Mouse (Mus musculus): ENCODE results near the gene Hmcn2.

The Hmcn2 gene

GRCm38 (mm10) chr2:31420914-31421313, 106.7 kb downstream of the Hmcn2 start:
- DNase-seq = no peak

- DNase-seq = no peak
These were observed 108.4 kb downstream of the Hmcn2 start for GRCm38 (mm10) chr2:31422576-31422975.

GRCm38 (mm10) chr2:31431477-31431876, 117.3 kb downstream of the Hmcn2 start:
- DNase-seq = no peak

DNA sequence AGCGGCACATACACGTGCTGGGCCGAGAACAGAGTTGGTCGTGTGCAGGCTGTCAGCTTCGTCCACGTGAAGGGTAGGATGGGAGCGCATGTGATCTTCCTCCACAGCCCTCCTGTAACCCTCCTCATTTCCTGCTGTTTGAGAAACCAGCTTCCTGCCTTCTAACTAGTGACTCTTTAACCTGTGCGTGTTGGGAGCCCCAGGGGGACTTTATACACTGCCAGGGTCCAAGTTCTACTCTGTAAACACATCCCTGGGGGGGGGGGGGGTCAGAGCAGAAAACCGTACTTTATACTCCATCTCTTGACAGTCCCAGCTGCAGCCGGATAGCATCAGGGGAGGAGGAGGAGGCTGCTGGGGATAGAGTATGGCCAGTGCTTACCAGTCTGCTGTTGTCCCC, 120.5 kb downstream of the Hmcn2 start:
- DNase-seq = no peak

GRCm38 (mm10) chr2:31435567-31435966, 121.4 kb downstream of the Hmcn2 start:
- no peak for DNase-seq

GRCm38 (mm10) chr2:31437480-31438245, 123.4 kb downstream of the Hmcn2 start:
- DNase-seq = no peak

DNA sequence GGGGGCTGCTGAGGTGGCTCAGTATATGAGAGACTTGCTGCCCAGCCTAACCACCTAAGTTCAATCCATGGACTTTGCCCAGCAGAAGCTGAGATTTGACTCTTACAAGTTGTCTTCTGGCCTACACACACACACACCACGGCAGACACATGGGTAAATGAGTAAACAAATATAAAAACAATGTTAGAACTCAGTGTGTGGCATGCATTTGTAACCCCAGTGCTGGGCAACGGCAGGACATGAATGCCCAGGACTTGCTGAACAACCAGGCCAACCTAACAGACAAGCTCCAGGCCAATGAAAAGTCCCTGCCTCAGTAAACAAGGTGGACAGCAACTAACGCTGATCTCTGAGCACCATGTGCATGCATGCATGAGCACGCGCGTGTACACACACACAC, 125.4 kb downstream of the Hmcn2 start:
- DNase-seq = no peak

DNA sequence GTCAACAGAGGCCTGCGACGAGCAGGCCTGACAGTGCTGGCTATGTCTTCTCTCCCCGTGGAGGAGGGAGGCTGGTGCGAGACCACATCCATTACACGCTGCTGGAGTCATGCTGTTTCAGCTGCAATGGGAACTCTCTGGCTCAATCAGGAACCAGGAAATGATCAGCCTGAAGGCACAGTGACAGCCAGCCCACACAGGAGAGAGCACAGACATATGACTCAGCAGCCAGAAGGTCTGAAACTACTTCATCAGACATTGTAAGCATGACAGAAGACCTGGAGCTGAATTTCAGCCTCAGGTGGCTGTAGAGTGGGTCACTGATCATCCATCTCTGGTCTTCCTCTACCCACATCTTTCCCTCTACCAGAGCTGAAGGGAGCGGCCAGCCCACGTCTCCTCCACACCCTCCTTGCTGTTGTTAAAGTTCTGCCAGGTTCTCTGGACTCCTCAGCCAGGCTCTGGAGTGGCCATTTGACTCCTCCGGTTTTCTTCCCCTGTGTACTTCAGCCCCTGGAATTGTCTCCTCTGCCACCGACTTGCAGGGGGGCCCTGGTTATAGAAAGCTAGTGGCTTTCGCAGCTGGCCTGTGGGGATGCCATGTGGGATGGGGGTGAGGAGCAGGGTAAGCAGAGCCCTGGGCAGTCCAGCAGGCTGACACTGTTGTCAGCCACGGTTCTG, 128.4 kb downstream of the Hmcn2 start:
- no peak for DNase-seq

DNA sequence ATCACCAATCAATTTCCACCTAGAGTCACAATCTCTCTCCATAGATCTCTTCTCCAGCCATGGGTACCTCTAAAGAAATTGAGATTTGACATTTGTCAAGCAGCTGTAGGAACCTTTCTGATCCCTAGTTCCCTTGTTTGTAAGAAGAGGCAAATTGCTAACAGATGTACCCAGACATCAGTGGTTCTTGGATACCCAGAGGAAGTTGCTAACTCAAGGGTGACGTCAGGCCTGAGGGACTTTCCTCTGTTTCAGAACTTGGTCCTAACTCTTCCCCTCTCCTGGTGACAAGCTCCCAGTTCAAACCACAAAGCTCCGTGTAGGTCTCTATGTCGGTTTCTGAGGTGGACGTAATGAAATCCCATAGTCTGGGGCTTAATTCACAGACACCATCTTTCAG, 131.8 kb downstream of the Hmcn2 start:
- no peak for DNase-seq

DNA sequence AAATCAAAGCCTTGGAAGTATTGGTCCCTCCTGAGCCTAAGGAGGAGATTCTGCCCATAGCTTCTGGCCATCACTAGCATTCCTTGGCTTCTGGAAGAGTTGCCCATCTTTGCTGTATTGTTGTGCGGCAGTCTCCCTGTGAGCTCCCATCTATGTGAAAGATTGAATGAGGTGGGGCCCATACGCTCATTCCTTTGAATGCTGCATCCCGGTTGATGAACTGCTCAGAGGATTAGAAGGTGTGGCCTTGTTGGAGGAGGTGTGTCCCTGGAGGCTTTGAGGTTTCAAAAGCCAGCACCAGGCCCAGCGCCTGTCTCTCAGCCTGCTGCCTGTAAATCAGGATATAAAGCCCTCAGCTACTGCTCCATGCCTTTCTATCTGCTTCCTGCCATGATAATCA, 132.2 kb downstream of the Hmcn2 start:
- no peak for DNase-seq

DNA sequence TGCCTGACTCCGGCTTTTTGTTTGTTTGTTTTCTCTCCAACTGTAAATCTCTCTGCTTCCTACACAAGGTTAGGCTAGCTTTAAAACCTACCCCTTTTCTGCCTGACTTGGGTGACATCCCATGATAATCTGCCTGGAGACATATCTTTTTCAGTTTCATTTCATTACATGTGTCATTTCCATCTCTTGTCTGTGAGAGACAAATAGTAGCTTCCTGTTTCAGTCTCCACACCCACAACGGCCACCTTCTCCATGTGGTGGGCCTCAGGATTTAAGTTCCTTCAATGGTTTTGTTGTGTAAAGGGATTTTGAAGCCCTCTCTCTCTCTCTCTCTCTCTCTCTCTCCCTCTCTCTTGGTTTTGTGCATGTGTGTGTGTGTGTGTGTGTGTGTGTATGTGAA, 133.3 kb downstream of the Hmcn2 start:
- DNase-seq = no peak

- no peak for DNase-seq
These were observed 134.7 kb downstream of the Hmcn2 start for GRCm38 (mm10) chr2:31448756-31449440.

DNA sequence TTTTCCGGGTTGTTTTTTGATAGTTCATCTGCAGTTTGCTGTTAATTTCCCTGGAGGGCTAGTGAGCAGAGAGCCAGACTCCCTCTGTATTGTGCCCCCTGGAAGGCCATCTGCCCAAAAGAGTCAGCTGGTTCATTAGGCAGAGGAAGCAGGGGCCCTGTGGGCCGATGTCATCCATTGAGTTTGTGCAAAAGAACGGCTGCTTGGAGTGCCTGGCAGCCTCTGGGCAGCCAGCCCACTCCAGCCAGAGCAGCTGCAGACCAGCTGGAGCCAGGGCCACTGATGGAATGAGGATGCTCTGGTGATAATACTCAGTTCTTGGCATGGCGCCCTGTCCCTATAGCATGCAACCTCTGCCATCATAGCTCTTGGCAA, 135.2 kb downstream of the Hmcn2 start:
- DNase-seq = peak; percentile 16

GRCm38 (mm10) chr2:31449902-31450301, 135.7 kb downstream of the Hmcn2 start:
- DNase-seq = no peak

DNA sequence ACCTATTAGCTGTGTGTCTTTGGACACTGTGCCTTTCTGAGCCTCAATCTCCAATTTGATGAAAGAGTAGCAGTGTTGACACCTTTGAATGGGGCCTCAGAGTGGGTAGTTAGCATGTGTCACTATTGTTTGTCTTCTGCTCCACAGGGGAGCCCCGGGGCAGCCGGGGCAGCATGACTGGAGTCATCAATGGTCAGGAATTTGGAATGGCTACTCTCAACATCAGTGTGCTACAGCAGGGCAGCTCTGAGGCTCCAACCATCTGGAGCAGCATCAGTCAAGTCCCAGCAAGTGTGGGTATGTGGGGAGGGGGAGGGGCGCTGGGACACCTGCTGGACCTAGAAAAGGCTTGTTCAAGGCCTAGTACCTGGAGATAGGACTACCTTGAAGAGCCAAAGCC, 136.4 kb downstream of the Hmcn2 start:
- no peak for DNase-seq

- no peak for DNase-seq
These were observed 137.3 kb downstream of the Hmcn2 start for GRCm38 (mm10) chr2:31451530-31451929.

DNA sequence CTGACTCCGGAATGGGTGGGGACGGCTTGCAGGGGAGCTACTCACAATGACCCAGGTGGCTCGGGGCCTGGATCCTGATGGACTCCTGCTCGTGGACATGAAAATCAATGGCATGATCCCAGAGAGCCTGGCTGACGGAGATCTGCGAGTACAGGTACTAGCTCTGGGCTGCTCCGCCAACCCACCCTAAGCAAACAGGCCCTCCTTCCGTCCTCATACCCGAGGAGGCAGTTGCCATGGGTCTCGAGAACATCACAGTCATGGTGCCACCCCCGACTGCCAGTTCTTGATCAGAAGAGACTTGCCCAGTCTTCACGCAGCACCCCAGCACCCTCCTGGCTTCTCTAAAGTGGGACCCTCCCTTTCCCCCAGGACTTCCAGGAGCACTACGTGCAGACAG, 138.8 kb downstream of the Hmcn2 start:
- DNase-seq = no peak

DNA sequence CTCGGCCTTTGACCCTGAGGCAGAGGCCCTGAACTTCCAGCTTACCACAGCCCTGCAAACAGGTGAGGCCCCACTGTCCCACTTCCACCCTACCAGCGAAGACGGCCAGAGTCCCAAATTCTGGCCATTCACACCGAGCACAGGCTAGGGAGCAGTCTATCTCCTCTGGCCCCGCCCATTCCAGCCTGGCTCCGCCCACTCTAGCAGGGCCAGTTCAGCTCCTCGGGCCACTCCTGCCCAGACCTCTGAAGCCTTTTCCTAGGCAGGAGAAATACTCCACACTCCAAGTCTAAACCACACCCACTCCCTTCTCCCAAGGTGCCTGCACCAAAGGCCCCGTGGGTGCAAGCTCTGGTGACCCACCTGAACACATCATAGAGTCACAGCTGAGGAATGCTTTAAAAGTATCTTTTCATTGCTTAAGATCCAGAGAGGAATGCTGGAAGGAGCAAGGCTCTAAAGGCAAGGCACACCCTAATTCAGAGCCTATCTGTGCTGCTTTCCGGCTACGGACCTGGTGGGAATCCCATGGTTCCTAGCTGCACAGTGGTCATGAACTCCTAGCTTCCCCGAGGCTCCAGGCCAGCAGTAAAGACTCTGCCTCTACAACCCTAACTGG, 139.5 kb downstream of the Hmcn2 start:
- no peak for DNase-seq

- no peak for DNase-seq
These were observed 140.1 kb downstream of the Hmcn2 start for GRCm38 (mm10) chr2:31454280-31454679.

DNA sequence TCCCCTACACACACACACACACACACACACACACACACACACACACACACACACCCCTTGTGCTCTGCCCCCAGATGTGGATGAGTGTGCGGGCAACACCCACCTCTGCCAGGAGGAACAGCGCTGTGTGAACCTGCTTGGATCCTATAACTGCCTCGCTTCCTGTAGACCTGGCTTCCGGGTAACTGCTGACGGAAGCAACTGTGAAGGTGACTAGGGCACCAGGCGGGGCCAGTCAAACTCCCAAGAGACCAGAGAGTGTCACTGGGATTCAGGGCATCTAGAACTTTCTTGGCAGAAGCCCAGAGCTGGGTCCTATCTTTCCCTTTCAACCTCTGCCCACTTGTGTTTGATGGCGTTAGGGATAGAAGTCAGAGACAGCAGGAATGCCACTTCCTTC, 141.2 kb downstream of the Hmcn2 start:
- no peak for DNase-seq

GRCm38 (mm10) chr2:31458460-31458859, 144.2 kb downstream of the Hmcn2 start:
- no peak for DNase-seq

DNA sequence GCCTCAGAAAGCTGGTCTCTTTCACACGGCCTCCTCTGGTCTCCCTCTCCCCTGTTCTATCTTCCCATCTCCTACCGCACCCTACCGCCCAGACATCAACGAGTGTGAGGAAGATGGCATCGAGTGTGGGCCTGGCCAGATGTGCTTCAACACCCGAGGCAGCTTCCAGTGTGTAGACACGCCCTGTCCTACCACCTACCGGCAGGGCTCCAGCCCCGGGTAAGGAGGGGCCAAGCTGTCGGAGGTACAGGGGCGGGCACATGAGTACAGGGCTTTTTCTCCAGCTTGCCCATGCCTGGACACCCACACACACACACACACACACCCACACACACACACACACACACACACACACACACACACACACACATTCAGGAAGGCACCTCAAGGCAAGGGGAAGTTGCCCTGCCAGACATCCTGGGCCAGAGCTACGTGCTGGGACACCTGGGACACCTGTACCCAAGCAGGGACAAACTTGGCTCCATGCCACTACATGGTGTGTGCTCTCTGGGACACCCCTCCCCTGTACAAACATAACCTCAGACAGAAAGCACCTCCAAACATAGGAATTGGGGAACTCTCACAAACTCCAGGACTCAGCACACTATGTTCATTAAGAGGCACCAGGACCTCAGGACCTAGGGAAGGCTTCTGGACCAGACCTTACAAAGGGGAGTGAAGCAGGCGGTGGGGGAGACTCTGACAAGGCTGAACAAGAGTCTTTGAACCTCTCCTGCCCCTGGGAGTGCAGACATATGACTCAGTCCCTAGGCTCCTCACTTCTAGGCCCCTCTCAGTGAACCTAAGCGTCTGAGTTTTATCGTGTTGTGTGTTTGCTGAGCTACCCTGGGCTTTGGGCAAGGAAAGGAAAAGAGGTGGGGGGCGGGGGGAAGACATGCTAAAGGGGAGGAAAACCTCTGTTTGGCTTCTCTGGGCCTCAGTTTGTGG, 145.0 kb downstream of the Hmcn2 start:
- DNase-seq = no peak
